Mouse (Mus musculus) stomach, postnatal 0 days (tissue): ENCODE data around the gene Lig1. TPM values are rescaled to one million over a fixed set of nuclear protein-coding genes. Genes with fewer than 3 reads are reported as not detected.

Experiments used
- ATAC-seq: fragments of 200-750 bp; cut with Nextera tagmentation; 2 replicates; pipeline ENCODE4 v1.8.0; 2017; ENCODE audit not compliant: low FRiP score, low TSS enrichment
- DNase-seq: peaks from one replicate; pipeline ENCODE4 v3.0.0-alpha.2; 2016; ENCODE audit warnings: low spot score
- H3K27ac ChIP-seq: fragments of 300-500 bp; sonication (generic); replicated peaks from 2 replicates; pipeline ENCODE4 v1.5.1; 2014; ENCODE audit warnings: mild to moderate bottlenecking, control low read depth
- H3K27me3 ChIP-seq: fragments of 300-500 bp; sonication (generic); 2 replicates; pipeline ENCODE4 v1.6.1; 2014; ENCODE audit warnings: low read length; ENCODE audit not compliant: control insufficient read depth, insufficient read depth
- H3K36me3 ChIP-seq: fragments of 300-500 bp; sonication (generic); 2 replicates; pipeline ENCODE4 v1.6.1; 2014; ENCODE audit warnings: low read length, mixed read lengths; ENCODE audit not compliant: control insufficient read depth, insufficient read depth
- H3K4me1 ChIP-seq: fragments of 300-500 bp; sonication (generic); replicated peaks from 2 replicates; pipeline ENCODE4 v1.6.1; 2014; ENCODE audit warnings: antibody characterized with exemption; ENCODE audit not compliant: control insufficient read depth, insufficient read depth
- H3K4me2 ChIP-seq: fragments of 300-500 bp; sonication (generic); replicated peaks from 2 replicates; pipeline ENCODE4 v1.6.1; 2014; ENCODE audit warnings: low read depth, mild to moderate bottlenecking, control low read depth, moderate library complexity
- H3K4me3 ChIP-seq: fragments of 300-500 bp; sonication (generic); 2 replicates; pipeline ENCODE4 v1.5.1; 2014; ENCODE audit warnings: low read depth, low read length, control low read depth
- H3K9ac ChIP-seq: fragments of 300-500 bp; sonication (generic); 2 replicates; pipeline ENCODE4 v1.6.1; 2014; ENCODE audit warnings: mild to moderate bottlenecking, low read length, control low read depth, mixed read lengths
- H3K9me3 ChIP-seq: fragments of 300-500 bp; sonication (generic); 2 replicates; pipeline ENCODE4 v1.6.1; 2016; ENCODE audit warnings: low read length; ENCODE audit not compliant: control insufficient read depth
- CTCF ChIP-seq: IDR thresholded peaks from 2 replicates; pipeline ENCODE4 v1.5.1; 2016; ENCODE audit warnings: antibody characterized with exemption, low read depth, mild to moderate bottlenecking, moderate library complexity
- EP300 ChIP-seq: optimal IDR thresholded peaks from 2 replicates; pipeline ENCODE3; 2016; ENCODE audit warnings: antibody characterized with exemption
- WGBS: fragments of 180-500 bp; shearing (Covaris S2); extraction: QIAGEN DNeasy Blood & Tissue Kit; methylation state at CpG from one replicate; pipeline ENCODE4 v1.1.7; 2014; 5-methylcytosine and 5-hydroxymethylcytosine counted together
- polyA plus RNA-seq: library from polyadenylated mRNA; unstranded; fragments of >200 nt; fragmentation: Nextera tagmentation; extraction: Ambion mirVana; gene quantifications from 2 replicates; pipeline ENCODE4 v1.2.1, GENCODE M21; 2015

Lig1 gene
- polyA plus RNA-seq, 1 experiment from 2014 or later, result 32.6 TPM

- DNase-seq (no peak), ATAC-seq (no peak)
- Histone ChIP-seq H3K9me3 (no peaks in the 10 kb centered on the region), H3K27ac (no peak overlapping the region), H3K9ac (no peak overlapping the region), H3K4me1 (no peaks in the 10 kb centered on the region), H3K4me2 (no peak overlapping the region), H3K4me3 (no peak overlapping the region), H3K36me3 (peaks cover 19% of the 10 kb centered on the region; the same call in 1 of the 2 replicates), H3K27me3 (no peaks in the 10 kb centered on the region)
- WGBS, result 89% methylated on average over 2 of the region's 2 CpGs
- TF ChIP-seq EP300 (no peak), CTCF (no peak)
These were observed 14.3 kb downstream of the Lig1 start for GRCm38 (mm10) chr7:13291370-13291769.

GRCm38 (mm10) chr7:13293878-13294855 is 17.1 kb downstream of the Lig1 start:
- WGBS, result 79% methylated on average over 11 of the region's 11 CpGs
- DNase-seq (no peak), ATAC-seq (no peak)
- Histone ChIP-seq H3K4me2 (no peak overlapping the region), H3K9me3 (no peaks in the 10 kb centered on the region), H3K9ac (no peak overlapping the region), H3K4me1 (no peaks in the 10 kb centered on the region), H3K27ac (no peak overlapping the region), H3K27me3 (no peaks in the 10 kb centered on the region), H3K4me3 (no peak overlapping the region), H3K36me3 (peaks cover 22% of the 10 kb centered on the region; the same call in 1 of the 2 replicates)
- TF ChIP-seq EP300 (no peak), CTCF (no peak)

- no peak overlapping the region for H3K4me2 ChIP-seq
- H3K4me1 ChIP-seq, result no peaks in the 10 kb centered on the region
- WGBS, result 93% methylated on average over 7 of the region's 7 CpGs
- no peaks in the 10 kb centered on the region for H3K9me3 ChIP-seq
- no peaks in the 10 kb centered on the region for H3K27me3 ChIP-seq
- H3K27ac ChIP-seq, result no peak overlapping the region
- TF ChIP-seq CTCF, result no peak
- TF ChIP-seq EP300, result no peak
- H3K9ac ChIP-seq, result no peak overlapping the region
- peaks cover 22% of the 10 kb centered on the region; the same call in 1 of the 2 replicates for H3K36me3 ChIP-seq
- ATAC-seq (no peak), DNase-seq (no peak)
- no peak overlapping the region for H3K4me3 ChIP-seq
These were observed 18.2 kb downstream of the Lig1 start for GRCm38 (mm10) chr7:13295256-13295655.

- ATAC-seq (no peak), DNase-seq (no peak)
- Histone ChIP-seq H3K4me1 (no peaks in the 10 kb centered on the region), H3K9ac (no peak overlapping the region), H3K27ac (no peak overlapping the region), H3K36me3 (peaks cover 20% of the 10 kb centered on the region), H3K4me3 (no peak overlapping the region), H3K9me3 (no peaks in the 10 kb centered on the region), H3K4me2 (no peak overlapping the region), H3K27me3 (no peaks in the 10 kb centered on the region)
- 65% methylated on average over 1 of the region's 1 CpGs for WGBS
- TF ChIP-seq EP300 (no peak), CTCF (no peak)
These were observed 20.6 kb downstream of the Lig1 start for GRCm38 (mm10) chr7:13297636-13298035.

GRCm38 (mm10) chr7:13298821-13299220 is 21.7 kb downstream of the Lig1 start:
- H3K27ac ChIP-seq, result no peak overlapping the region
- H3K4me1 ChIP-seq, result no peaks in the 10 kb centered on the region
- peaks cover 25% of the 10 kb centered on the region for H3K36me3 ChIP-seq
- no peak for ATAC-seq
- H3K9ac ChIP-seq, result no peak overlapping the region
- no peaks in the 10 kb centered on the region for H3K9me3 ChIP-seq
- WGBS, result 92% methylated on average over 5 of the region's 5 CpGs
- DNase-seq, result no peak
- H3K4me3 ChIP-seq, result no peak overlapping the region
- no peak overlapping the region for H3K4me2 ChIP-seq
- H3K27me3 ChIP-seq, result no peaks in the 10 kb centered on the region
- no peak for TF ChIP-seq CTCF
- TF ChIP-seq EP300, result no peak

GRCm38 (mm10) chr7:13301643-13302042 is 24.6 kb downstream of the Lig1 start:
- Histone ChIP-seq H3K27ac (no peak overlapping the region), H3K9ac (no peak overlapping the region), H3K4me3 (no peak overlapping the region), H3K9me3 (no peaks in the 10 kb centered on the region), H3K36me3 (peaks cover 15% of the 10 kb centered on the region), H3K4me1 (no peaks in the 10 kb centered on the region), H3K27me3 (no peaks in the 10 kb centered on the region), H3K4me2 (no peak overlapping the region)
- TF ChIP-seq CTCF (no peak), EP300 (no peak)
- DNase-seq (no peak), ATAC-seq (no peak)
- WGBS, result 92% methylated on average over 1 of the region's 1 CpGs
